Mouse (Mus musculus): ENCODE measurements at regions not wholly inside any gene's neighbourhood (a gene's known extent, or its start where the extent isn't known, plus 50 kb on each side); places are given as distances from the start of the nearest gene placed in this dataset.

DNA sequence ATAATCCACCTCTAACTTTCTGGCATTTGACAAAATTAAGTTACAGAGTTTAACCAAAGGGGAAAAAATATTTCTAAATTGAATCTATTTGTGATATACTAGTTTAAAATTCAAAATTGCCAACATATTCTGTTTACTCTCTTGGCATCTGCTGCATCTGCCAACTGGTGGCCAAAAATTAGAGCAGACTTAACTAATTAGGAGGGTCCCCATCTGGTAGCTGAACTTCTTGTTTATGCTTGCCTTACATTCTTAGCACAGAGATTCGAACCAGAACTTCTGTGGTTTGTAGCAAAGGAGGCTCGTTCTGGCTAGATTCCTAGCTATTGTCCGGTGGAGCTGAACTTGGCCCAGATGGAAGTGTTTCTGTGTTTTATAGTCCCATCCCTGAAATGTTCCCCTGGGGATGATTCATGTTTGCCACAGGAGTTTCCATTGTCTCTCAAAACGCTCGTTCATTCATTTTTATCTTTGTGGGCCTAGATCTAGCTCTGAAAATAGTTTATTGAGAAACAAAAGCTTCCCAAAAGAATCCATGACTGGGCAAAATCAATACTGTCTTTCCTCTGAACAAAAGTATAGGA lies 3461.5 kb upstream of the Gm7489 start:
- H3K4me1 ChIP-seq (ENCODE audit: control insufficient read depth, insufficient read depth, low read length), result no peaks in the 10 kb centered on the region
- no peak overlapping the region for H3K27ac ChIP-seq (ENCODE audit: control insufficient read depth, insufficient read depth, low read depth, low read length)
- H3K27me3 ChIP-seq (ENCODE audit: control insufficient read depth, insufficient read depth, low read length), result no peaks in the 10 kb centered on the region
- H3K36me3 ChIP-seq (ENCODE audit: control insufficient read depth, insufficient read depth, low read length), result no peaks in the 10 kb centered on the region
- TF ChIP-seq CTCF (IDR thresholded peaks at IDR 0.05; ENCODE audit: control insufficient read depth, insufficient read depth, insufficient replicate concordance, low read depth, low read length), result no peak
- TF ChIP-seq POLR2A (IDR thresholded peaks at IDR 0.05; ENCODE audit: control insufficient read depth, low read depth, low read length), result no peak
- H3K4me3 ChIP-seq (ENCODE audit: control insufficient read depth, low read depth, low read length), result no peak overlapping the region

DNA sequence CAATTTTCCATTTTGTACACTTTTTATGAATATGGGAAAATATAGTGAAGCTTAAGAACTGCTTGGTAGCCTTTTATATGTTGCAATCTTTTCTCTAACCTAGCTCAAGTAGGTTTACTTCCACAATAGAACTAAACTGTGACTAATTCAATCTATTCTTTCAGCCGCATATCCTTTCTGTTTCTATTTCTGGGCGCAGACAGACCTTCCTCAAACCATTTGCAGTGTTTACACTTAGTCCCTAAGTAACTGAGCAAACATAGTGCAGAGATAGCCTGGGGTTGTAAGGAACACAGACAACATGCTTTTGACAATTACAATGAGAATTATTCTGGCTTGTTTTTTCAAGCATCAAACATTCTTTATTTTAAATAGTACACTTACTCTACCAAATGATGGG lies 3435.1 kb upstream of the Gm7489 start:
- Histone ChIP-seq H3K36me3 (ENCODE audit: control insufficient read depth, insufficient read depth, low read length) (no peaks in the 10 kb centered on the region), H3K27me3 (ENCODE audit: control insufficient read depth, insufficient read depth, low read length) (no peaks in the 10 kb centered on the region), H3K27ac (ENCODE audit: control insufficient read depth, insufficient read depth, low read depth, low read length) (no peak overlapping the region), H3K4me1 (ENCODE audit: control insufficient read depth, insufficient read depth, low read length) (no peaks in the 10 kb centered on the region), H3K4me3 (ENCODE audit: control insufficient read depth, low read depth, low read length) (no peak overlapping the region)
- TF ChIP-seq CTCF (IDR thresholded peaks at IDR 0.05; ENCODE audit: control insufficient read depth, insufficient read depth, insufficient replicate concordance, low read depth, low read length) (no peak), POLR2A (IDR thresholded peaks at IDR 0.05; ENCODE audit: control insufficient read depth, low read depth, low read length) (no peak)

DNA sequence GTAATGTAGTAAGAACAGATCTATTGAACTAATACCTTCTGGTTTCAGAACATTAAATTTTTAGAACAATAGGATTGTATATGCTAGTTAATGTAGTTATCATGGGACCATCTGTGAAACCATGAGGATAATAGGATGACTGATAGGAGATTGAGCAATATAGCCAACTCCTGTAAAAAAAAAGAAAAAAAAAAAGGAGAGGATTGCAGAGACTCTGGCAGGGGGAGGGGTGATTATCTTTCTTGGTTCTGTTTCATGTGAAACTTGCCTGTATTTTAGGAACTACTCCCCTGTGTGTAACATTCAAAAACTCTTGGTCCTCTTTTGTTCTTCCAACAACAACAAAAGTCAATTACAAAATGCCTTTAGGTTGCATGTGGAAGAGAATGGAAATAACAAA lies 3412.1 kb upstream of the Gm7489 start:
- no peak overlapping the region for H3K27ac ChIP-seq (ENCODE audit: control insufficient read depth, insufficient read depth, low read depth, low read length)
- H3K36me3 ChIP-seq (ENCODE audit: control insufficient read depth, insufficient read depth, low read length), result no peaks in the 10 kb centered on the region
- TF ChIP-seq CTCF (IDR thresholded peaks at IDR 0.05; ENCODE audit: control insufficient read depth, insufficient read depth, insufficient replicate concordance, low read depth, low read length) (no peak), POLR2A (IDR thresholded peaks at IDR 0.05; ENCODE audit: control insufficient read depth, low read depth, low read length) (no peak)
- H3K27me3 ChIP-seq (ENCODE audit: control insufficient read depth, insufficient read depth, low read length), result no peaks in the 10 kb centered on the region
- H3K4me3 ChIP-seq (ENCODE audit: control insufficient read depth, low read depth, low read length), result no peak overlapping the region
- H3K4me1 ChIP-seq (ENCODE audit: control insufficient read depth, insufficient read depth, low read length), result no peaks in the 10 kb centered on the region

DNA sequence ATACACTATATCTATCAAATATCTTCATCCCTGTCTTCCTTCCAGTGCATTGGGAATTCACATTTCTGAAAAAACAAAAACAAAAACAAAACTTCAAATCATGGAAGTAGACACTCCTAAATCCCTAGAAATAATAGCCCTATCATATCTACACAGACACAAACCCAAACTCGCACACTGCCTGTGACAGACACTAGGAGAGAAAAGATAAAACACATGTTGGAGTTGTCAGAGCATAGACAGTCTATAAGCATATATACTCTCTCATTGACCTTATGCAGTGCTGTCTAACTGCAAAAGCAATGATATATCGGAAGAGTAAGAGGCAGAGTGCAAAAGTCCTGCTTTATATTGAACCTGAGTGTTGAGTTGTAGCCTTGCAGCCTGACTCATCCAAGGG lies 3386.0 kb upstream of the Gm7489 start:
- Histone ChIP-seq H3K36me3 (ENCODE audit: control insufficient read depth, insufficient read depth, low read length) (no peaks in the 10 kb centered on the region), H3K4me3 (ENCODE audit: control insufficient read depth, low read depth, low read length) (no peak overlapping the region), H3K27me3 (ENCODE audit: control insufficient read depth, insufficient read depth, low read length) (no peaks in the 10 kb centered on the region), H3K4me1 (ENCODE audit: control insufficient read depth, insufficient read depth, low read length) (no peaks in the 10 kb centered on the region), H3K27ac (ENCODE audit: control insufficient read depth, insufficient read depth, low read depth, low read length) (no peak overlapping the region)
- TF ChIP-seq POLR2A (IDR thresholded peaks at IDR 0.05; ENCODE audit: control insufficient read depth, low read depth, low read length) (no peak), CTCF (IDR thresholded peaks at IDR 0.05; ENCODE audit: control insufficient read depth, insufficient read depth, insufficient replicate concordance, low read depth, low read length) (no peak)

DNA sequence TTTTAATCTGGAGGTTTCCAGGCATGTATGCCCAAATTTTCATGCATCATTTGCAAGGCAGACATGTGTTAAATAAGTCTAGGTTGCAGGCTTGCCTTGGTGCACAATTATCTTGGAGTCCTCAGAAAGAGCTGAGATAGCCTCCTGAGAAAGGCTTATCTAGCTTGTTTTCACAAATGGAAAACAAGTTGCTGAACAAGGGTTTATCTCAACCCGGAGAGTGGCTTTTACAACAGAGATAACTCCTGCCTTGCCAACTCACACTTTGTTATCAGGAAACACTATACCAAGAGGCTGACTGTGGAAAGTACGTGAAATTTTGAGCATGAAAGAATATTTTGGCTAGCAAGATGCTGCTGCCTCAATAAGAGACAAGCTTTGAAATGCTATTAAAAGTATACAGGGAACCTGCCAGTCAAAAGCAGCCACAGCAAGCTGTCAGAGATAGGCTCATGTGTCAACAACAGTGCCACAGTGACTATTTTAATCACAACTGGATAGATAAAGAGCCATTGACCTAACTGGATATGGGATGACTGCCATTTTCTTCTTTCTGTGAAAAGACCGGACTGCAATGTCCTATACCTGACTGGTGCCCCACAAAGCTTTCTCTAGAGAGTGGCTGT lies 3376.6 kb upstream of the Gm7489 start:
- no peak overlapping the region for H3K4me3 ChIP-seq (ENCODE audit: control insufficient read depth, low read depth, low read length)
- TF ChIP-seq POLR2A (IDR thresholded peaks at IDR 0.05; ENCODE audit: control insufficient read depth, low read depth, low read length), result no peak
- no peak for TF ChIP-seq CTCF (IDR thresholded peaks at IDR 0.05; ENCODE audit: control insufficient read depth, insufficient read depth, insufficient replicate concordance, low read depth, low read length)
- no peaks in the 10 kb centered on the region for H3K4me1 ChIP-seq (ENCODE audit: control insufficient read depth, insufficient read depth, low read length)
- H3K36me3 ChIP-seq (ENCODE audit: control insufficient read depth, insufficient read depth, low read length), result no peaks in the 10 kb centered on the region
- no peaks in the 10 kb centered on the region for H3K27me3 ChIP-seq (ENCODE audit: control insufficient read depth, insufficient read depth, low read length)
- H3K27ac ChIP-seq (ENCODE audit: control insufficient read depth, insufficient read depth, low read depth, low read length), result no peak overlapping the region

DNA sequence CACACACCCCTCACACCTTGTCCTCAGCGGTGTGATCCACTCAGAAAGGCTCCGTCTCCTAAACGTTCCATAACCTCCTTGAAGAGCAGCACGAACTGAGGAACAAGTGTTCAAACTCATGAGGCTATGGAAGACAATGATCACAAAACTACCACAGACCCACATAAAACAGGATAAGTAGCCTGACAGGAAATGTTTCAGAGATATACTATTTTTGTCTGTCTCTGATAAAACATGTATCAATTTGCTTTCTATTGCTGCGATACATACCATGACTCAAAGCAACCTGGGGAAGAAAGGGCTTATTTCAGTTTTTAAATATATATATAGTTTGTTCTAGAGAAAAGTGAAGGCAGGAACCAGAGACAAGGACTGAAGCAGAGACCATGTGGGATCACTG lies 3371.7 kb upstream of the Gm7489 start:
- Histone ChIP-seq H3K4me1 (ENCODE audit: control insufficient read depth, insufficient read depth, low read length) (no peaks in the 10 kb centered on the region), H3K36me3 (ENCODE audit: control insufficient read depth, insufficient read depth, low read length) (no peaks in the 10 kb centered on the region), H3K27ac (ENCODE audit: control insufficient read depth, insufficient read depth, low read depth, low read length) (no peak overlapping the region), H3K27me3 (ENCODE audit: control insufficient read depth, insufficient read depth, low read length) (no peaks in the 10 kb centered on the region), H3K4me3 (ENCODE audit: control insufficient read depth, low read depth, low read length) (no peak overlapping the region)
- TF ChIP-seq CTCF (IDR thresholded peaks at IDR 0.05; ENCODE audit: control insufficient read depth, insufficient read depth, insufficient replicate concordance, low read depth, low read length), result no peak
- TF ChIP-seq POLR2A (IDR thresholded peaks at IDR 0.05; ENCODE audit: control insufficient read depth, low read depth, low read length), result no peak

DNA sequence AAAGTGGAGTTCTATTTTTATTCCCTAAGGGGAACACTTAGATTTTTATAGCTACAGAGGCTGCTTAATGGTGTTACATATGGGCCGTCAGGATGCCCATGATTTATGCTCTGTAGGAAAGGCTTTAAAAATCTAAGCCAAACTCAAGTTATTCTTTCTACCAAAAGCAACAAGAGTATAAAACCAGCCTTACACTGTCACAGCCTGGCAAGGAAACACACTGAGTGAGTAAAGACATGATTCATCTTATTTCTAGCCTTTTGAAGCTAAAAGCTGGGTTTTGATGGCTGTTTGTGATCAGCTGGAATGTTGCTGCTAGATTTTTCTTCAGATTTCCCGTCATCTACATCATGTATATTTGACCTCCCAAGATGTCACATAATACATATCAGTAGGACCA lies 3359.9 kb upstream of the Gm7489 start:
- no peaks in the 10 kb centered on the region for H3K36me3 ChIP-seq (ENCODE audit: control insufficient read depth, insufficient read depth, low read length)
- H3K27ac ChIP-seq (ENCODE audit: control insufficient read depth, insufficient read depth, low read depth, low read length), result no peak overlapping the region
- TF ChIP-seq CTCF (IDR thresholded peaks at IDR 0.05; ENCODE audit: control insufficient read depth, insufficient read depth, insufficient replicate concordance, low read depth, low read length), result no peak
- no peak for TF ChIP-seq POLR2A (IDR thresholded peaks at IDR 0.05; ENCODE audit: control insufficient read depth, low read depth, low read length)
- H3K27me3 ChIP-seq (ENCODE audit: control insufficient read depth, insufficient read depth, low read length), result no peaks in the 10 kb centered on the region
- no peak overlapping the region for H3K4me3 ChIP-seq (ENCODE audit: control insufficient read depth, low read depth, low read length)
- no peaks in the 10 kb centered on the region for H3K4me1 ChIP-seq (ENCODE audit: control insufficient read depth, insufficient read depth, low read length)
